Mouse (Mus musculus): ENCODE results near the gene Gm11444.
A peak's percentile ranks its signal among the peaks of the same experiment; 100 is the strongest.

Gm11444 gene

GRCm38 (mm10) chr11:85857997-85858698 is 8.0 kb upstream of the Gm11444 start:
- DNase-seq (ENCODE audit: low spot score in 2 of 2), result no peak

GRCm38 (mm10) chr11:85850758-85851157 is 625 bp upstream of the Gm11444 start:
- no peak for DNase-seq (ENCODE audit: low spot score in 2 of 2)

GRCm38 (mm10) chr11:85849037-85849436 is 1.1 kb downstream of the Gm11444 start:
- DNase-seq (ENCODE audit: low spot score in 2 of 2), result peak; percentile 62 to 75

- DNase-seq (ENCODE audit: low spot score in 2 of 2), result no peak
These were observed 3.6 kb downstream of the Gm11444 start for GRCm38 (mm10) chr11:85846509-85846908.

- DNase-seq (ENCODE audit: low spot score in 2 of 2), result no peak
These were observed 4.2 kb downstream of the Gm11444 start for GRCm38 (mm10) chr11:85845921-85846320.

- DNase-seq (ENCODE audit: low spot score in 2 of 2), result no peak
These were observed 5.2 kb downstream of the Gm11444 start for GRCm38 (mm10) chr11:85844971-85845370.

GRCm38 (mm10) chr11:85844144-85844965 is 5.8 kb downstream of the Gm11444 start:
- peak; percentile 88 to 90 for DNase-seq (ENCODE audit: low spot score in 2 of 2)

- peak; percentile 81 to 83 for DNase-seq (ENCODE audit: low spot score in 2 of 2)
These were observed 6.8 kb downstream of the Gm11444 start for GRCm38 (mm10) chr11:85843347-85843692.

- no peak for DNase-seq (ENCODE audit: low spot score in 2 of 2)
These were observed 7.4 kb downstream of the Gm11444 start for GRCm38 (mm10) chr11:85842596-85843346.

GRCm38 (mm10) chr11:85841980-85842379 is 8.2 kb downstream of the Gm11444 start:
- DNase-seq (ENCODE audit: low spot score in 2 of 2), result peak in 1 of 2 experiments; percentile 57

GRCm38 (mm10) chr11:85841211-85841681 is 8.9 kb downstream of the Gm11444 start:
- DNase-seq (ENCODE audit: low spot score in 2 of 2), result no peak

- no peak for DNase-seq (ENCODE audit: low spot score in 2 of 2)
These were observed 9.4 kb downstream of the Gm11444 start for GRCm38 (mm10) chr11:85840803-85841145.

- no peak for DNase-seq (ENCODE audit: low spot score in 2 of 2)
These were observed 9.9 kb downstream of the Gm11444 start for GRCm38 (mm10) chr11:85840031-85840802.

GRCm38 (mm10) chr11:85839258-85840030 is 10.7 kb downstream of the Gm11444 start:
- DNase-seq (ENCODE audit: low spot score in 2 of 2), result no peak

GRCm38 (mm10) chr11:85838424-85839257 is 11.5 kb downstream of the Gm11444 start:
- DNase-seq (ENCODE audit: low spot score in 2 of 2), result no peak

- no peak for DNase-seq (ENCODE audit: low spot score in 2 of 2)
These were observed 12.3 kb downstream of the Gm11444 start for GRCm38 (mm10) chr11:85837648-85838423.

- DNase-seq (ENCODE audit: low spot score in 2 of 2), result no peak
These were observed 12.9 kb downstream of the Gm11444 start for GRCm38 (mm10) chr11:85837291-85837647.

GRCm38 (mm10) chr11:85836523-85837290 is 13.4 kb downstream of the Gm11444 start:
- no peak for DNase-seq (ENCODE audit: low spot score in 2 of 2)

Measured in urinary bladder, postnatal 36 days (tissue).